Mouse (Mus musculus): Measurements from ENCODE around the gene Rtkn.

- TF ChIP-seq CTCF (IDR thresholded peaks at IDR 0.05 in 2 of 3, conservative IDR thresholded peaks at IDR 0.05 in 1 of 3; ENCODE audit: control insufficient read depth in 1 of 3, insufficient read depth in 1 of 3, low read depth in 2 of 3, low read length in 3 of 3, poor library complexity in 1 of 3, severe bottlenecking in 1 of 3) = no peak
- peak; percentile 3 to 54; a peak in 1 of 4 replicates for TF ChIP-seq POLR2A (IDR thresholded peaks at IDR 0.05; ENCODE audit: control insufficient read depth in 1 of 2, insufficient read depth in 1 of 2, low read depth in 1 of 2, low read length in 2 of 2, poor library complexity in 1 of 2)
These were observed 2.3 kb downstream of the Rtkn start for GRCm38 (mm10) chr6:83137576-83137950.

Data from MEL (cell line).